Mouse (Mus musculus) heart, adult 2 months (tissue): Measurements from ENCODE around the gene Cfap45. TPM values are rescaled to one million over a fixed set of nuclear protein-coding genes. Genes with fewer than 3 reads are reported as not detected.

Source experiments
- DNase-seq, 2 experiments: peaks; one replicate each; pipeline ENCODE4 v3.0.0; 2021
- H3K27ac ChIP-seq: fragments of 200-600 bp; 2 replicates; pipeline ENCODE4 v1.8.1; 2022
- H3K27me3 ChIP-seq: fragments of 200-500 bp; 2 replicates; pipeline ENCODE4 v1.6.1; 2012; ENCODE audit warnings: mild to moderate bottlenecking, low read length, inconsistent platforms, mixed read lengths; ENCODE audit not compliant: control insufficient read depth, insufficient read depth
- H3K36me3 ChIP-seq: fragments of 200-500 bp; 2 replicates; pipeline ENCODE4 v1.6.1; 2012; ENCODE audit warnings: low read length, inconsistent platforms; ENCODE audit not compliant: control insufficient read depth, insufficient read depth
- H3K4me1 ChIP-seq: fragments of 200-500 bp; 2 replicates; pipeline ENCODE4 v1.6.1; 2011; ENCODE audit warnings: low read length; ENCODE audit not compliant: control insufficient read depth, insufficient read depth
- H3K4me3 ChIP-seq: fragments of 200-600 bp; 2 replicates; pipeline ENCODE4 v1.8.1; 2022
- H3K79me2 ChIP-seq: fragments of 200-500 bp; replicated peaks from 2 replicates; pipeline ENCODE4 v1.6.1; 2012; ENCODE audit warnings: mild to moderate bottlenecking, inconsistent platforms, low read length, moderate library complexity, mixed read lengths; ENCODE audit not compliant: control insufficient read depth, insufficient read depth
- H3K9ac ChIP-seq: fragments of 200-500 bp; 2 replicates; pipeline ENCODE4 v1.6.1; 2012; ENCODE audit warnings: low read depth, mild to moderate bottlenecking, control low read depth, inconsistent platforms, low read length, mixed read lengths
- CTCF ChIP-seq: fragments of 200-600 bp; IDR thresholded peaks from 2 replicates; pipeline ENCODE4 v1.8.1; 2022; ENCODE audit warnings: antibody characterized with exemption, mild to moderate bottlenecking, moderate library complexity
- EP300 ChIP-seq: fragments of 200-500 bp; IDR thresholded peaks from 2 replicates; pipeline ENCODE4 v1.6.1; 2011; ENCODE audit warnings: low read depth, low read length, control low read depth; ENCODE audit not compliant: insufficient read depth
- POLR2A ChIP-seq: fragments of 200-500 bp; IDR thresholded peaks from 2 replicates; pipeline ENCODE4 v1.6.1; 2011; ENCODE audit warnings: mild to moderate bottlenecking, low read depth, low read length, control low read depth; ENCODE audit not compliant: insufficient read depth
- WGBS: fragments of 180-500 bp; shearing (Covaris S2); methylation state at CpG from one replicate; pipeline ENCODE4 v1.1.7; 2018; 5-methylcytosine and 5-hydroxymethylcytosine counted together
- intact Hi-C: fragments of 180-260 bp; cut with DNase I; formaldehyde crosslinking; loops from one replicate; pipeline ENCODE4 v1.15.1; 2025
- polyA plus RNA-seq: library from polyadenylated mRNA; depleted of rRNA; stranded (reverse); fragments of >200 nt; gene quantifications from 2 replicates; pipeline ENCODE4 v1.2.3, GENCODE M21; 2012
- total RNA-seq, 2 experiments: library from RNA; stranded (reverse); gene quantifications; 2 replicates each; pipeline ENCODE4 v1.2.3; 2021

Gene Cfap45
- total and polyA plus RNA-seq, 3 experiments, result 0.39 to 0.53 (median 0.52) TPM

- DNase-seq, result no peak
- intact Hi-C loops, result loop anchor here (5.0 to 10.0 kb wide), 2 partner anchors 137 to 456 kb away; partner anchors contain the start of gene Vangl2
- Histone ChIP-seq H3K36me3 (no peaks in the 10 kb centered on the region), H3K27ac (no peak overlapping the region), H3K79me2 (no peaks in the 10 kb centered on the region), H3K4me1 (no peaks in the 10 kb centered on the region), H3K27me3 (no peaks in the 10 kb centered on the region), H3K9ac (no peak overlapping the region), H3K4me3 (no peak overlapping the region)
- TF ChIP-seq POLR2A (no peak), EP300 (no peak), CTCF (no peak)
- 80% methylated on average over 4 of the region's 4 CpGs for WGBS
Measured at GRCm38 (mm10) chr1:172480376-172480775, 40.2 kb upstream of the Cfap45 start.

GRCm38 (mm10) chr1:172481111-172481510, 39.5 kb upstream of the Cfap45 start:
- intact Hi-C loops, result loop anchor here (5.0 to 10.0 kb wide), 2 partner anchors 136 to 456 kb away; partner anchors contain the start of gene Vangl2
- no peaks in the 10 kb centered on the region for H3K79me2 ChIP-seq
- no peak for TF ChIP-seq POLR2A
- no peak for TF ChIP-seq EP300
- TF ChIP-seq CTCF, result no peak
- 36% methylated on average over 13 of the region's 13 CpGs for WGBS
- H3K4me3 ChIP-seq, result no peak overlapping the region
- no peak for DNase-seq
- H3K36me3 ChIP-seq, result no peaks in the 10 kb centered on the region
- H3K9ac ChIP-seq, result no peak overlapping the region
- no peaks in the 10 kb centered on the region for H3K27me3 ChIP-seq
- H3K4me1 ChIP-seq, result no peaks in the 10 kb centered on the region
- H3K27ac ChIP-seq, result no peak overlapping the region

GRCm38 (mm10) chr1:172481540-172482280, 38.9 kb upstream of the Cfap45 start, which contains the start of gene Igsf9:
Gene Igsf9, plus strand, starts transcription at chr1:172481788.
- Histone ChIP-seq H3K27ac (no peak within 1 kb of the TSS), H3K36me3 (no peaks in the 10 kb centered on the region)

GRCm38 (mm10) chr1:172482518-172483360, 37.9 kb upstream of the Cfap45 start:
- Histone ChIP-seq H3K4me3 (peak overlapping the region; percentile 36), H3K36me3 (no peaks in the 10 kb centered on the region), H3K27ac (no peak overlapping the region), H3K27me3 (no peaks in the 10 kb centered on the region), H3K4me1 (no peaks in the 10 kb centered on the region), H3K79me2 (no peaks in the 10 kb centered on the region), H3K9ac (no peak overlapping the region)
- intact Hi-C loops, result loop anchor here (5.0 to 10.0 kb wide), 2 partner anchors 135 to 458 kb away; partner anchors contain the start of gene Vangl2
- no peak for DNase-seq
- TF ChIP-seq POLR2A (no peak), CTCF (no peak), EP300 (no peak)
- 34% methylated on average over 12 of the region's 12 CpGs for WGBS

More at GRCm38 (mm10) chr1:172481540-172482280, 38.9 kb upstream of the Cfap45 start, which contains the start of gene Igsf9:
- TF ChIP-seq POLR2A (no peak), CTCF (peak; percentile 80), EP300 (no peak)
- under 1% methylated on average over 37 of the region's 38 CpGs for WGBS
- H3K4me1 ChIP-seq, result no peaks in the 10 kb centered on the region
- H3K4me3 ChIP-seq, result peak within 1 kb of the TSS; percentile 36
- peak; percentile 88 to 91 for DNase-seq
- H3K9ac ChIP-seq, result peak within 1 kb of the TSS; percentile 32
- intact Hi-C loops, result loop anchor here (5.0 to 10.0 kb wide), 2 partner anchors 136 to 457 kb away; partner anchors contain the start of gene Vangl2
- H3K27me3 ChIP-seq, result no peaks in the 10 kb centered on the region
- no peaks in the 10 kb centered on the region for H3K79me2 ChIP-seq

- 56% methylated on average over 4 of the region's 4 CpGs for WGBS
- H3K79me2 ChIP-seq, result no peaks in the 10 kb centered on the region
- no peaks in the 10 kb centered on the region for H3K4me1 ChIP-seq
- H3K27ac ChIP-seq, result no peak overlapping the region
- no peak overlapping the region for H3K4me3 ChIP-seq
- TF ChIP-seq CTCF (no peak), POLR2A (no peak), EP300 (no peak)
- H3K36me3 ChIP-seq, result no peaks in the 10 kb centered on the region
- no peak for DNase-seq
- intact Hi-C loops, result loop anchor here (5.0 to 10.0 kb wide), 2 partner anchors 134 to 459 kb away; partner anchors contain the start of gene Vangl2
- no peaks in the 10 kb centered on the region for H3K27me3 ChIP-seq
- no peak overlapping the region for H3K9ac ChIP-seq
Measured at GRCm38 (mm10) chr1:172483361-172483660, 37.3 kb upstream of the Cfap45 start.
